20 mouse cellular contexts compared by ENCODE assay signal in the genomic region with DNA sequence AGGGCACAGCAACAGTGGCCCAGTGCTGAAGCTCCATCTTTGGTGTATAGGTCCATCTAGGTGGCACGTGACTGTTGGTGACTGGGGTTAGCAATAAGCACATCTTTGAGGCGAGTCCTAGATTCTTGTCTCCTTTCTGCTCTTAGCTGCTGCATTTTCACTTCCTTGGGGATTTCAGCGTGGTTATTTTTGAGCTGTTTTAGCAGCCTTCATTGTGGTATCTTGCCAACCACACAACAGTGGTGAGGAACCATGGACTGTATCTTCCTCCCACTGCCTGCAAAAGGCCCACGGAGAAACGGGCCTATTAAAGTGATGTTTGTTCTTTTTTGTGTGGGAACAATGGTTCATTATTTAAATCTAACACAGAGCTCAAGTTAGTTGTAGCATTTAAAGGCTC.
A peak's percentile ranks its signal among the peaks of the same experiment; 100 is the strongest.
DNase-seq lines count a peak whose midpoint lies in the region; ATAC-seq and TF ChIP-seq lines count a peak whose summit lies in the region.
"Had no signal": no experiment of that assay in that cellular context is flagged by ENCODE, and none has a peak within 500 bp of the region (broad histone marks: within the 10 kb centered on the region; RNA-seq: fewer than 3 reads in every experiment).

No protein-coding gene starts in this region.

- DNase-seq in layer of hippocampus, adult 2 months (ENCODE audit: low spot score in 2 of 2), result no peak
- DNase-seq in layer of hippocampus, postnatal 10 days (ENCODE audit: low spot score in 2 of 2), result no peak
- peak; percentile 72 for DNase-seq in brain, adult 2 months (ENCODE audit: low read depth, low spot score)
- DNase-seq in urinary bladder, postnatal 4 days (ENCODE audit: low spot score in 2 of 2), result no peak
- DNase-seq in urinary bladder, postnatal 36 days (ENCODE audit: low spot score in 2 of 2), result no peak
- DNase-seq: adrenal gland, postnatal 14 days; cerebellum, adult 9-10 months; kidney, adult 11 months; kidney, postnatal 4 days; lung, postnatal 4 days; right cerebral cortex, postnatal 14 days; spleen, adult 18-20 months had no signal

- peaks cover 42% of the 10 kb centered on the region for H3K4me1 ChIP-seq in forebrain, embryonic 15.5 days
- peaks cover 33% of the 10 kb centered on the region for H3K4me1 ChIP-seq in forebrain, embryonic 13.5 days
- H3K4me1 ChIP-seq in megakaryocyte, embryonic 14.5 days, result peaks cover 68% of the 10 kb centered on the region
- H3K4me1 ChIP-seq: limb, embryonic 15.5 days; liver, embryonic 15.5 days; lung, embryonic 15.5 days had no signal

- no peak overlapping the region for H3K9ac ChIP-seq in forebrain, embryonic 15.5 days (replicated peaks)
- no peak overlapping the region for H3K9ac ChIP-seq in forebrain, embryonic 13.5 days
- H3K9ac ChIP-seq: limb, embryonic 15.5 days; liver, embryonic 15.5 days; lung, embryonic 15.5 days; midbrain, embryonic 12.5 days; neural tube, embryonic 15.5 days had no signal

- H3K4me3 ChIP-seq in forebrain, embryonic 15.5 days, result no peak overlapping the region
- H3K4me3 ChIP-seq in forebrain, embryonic 13.5 days, result no peak overlapping the region
- no peak overlapping the region for H3K4me3 ChIP-seq in layer of hippocampus, adult 2 months
- H3K4me3 ChIP-seq in megakaryocyte, embryonic 14.5 days (replicated peaks), result peak overlapping the region; percentile 64
- H3K4me3 ChIP-seq: limb, embryonic 15.5 days; liver, embryonic 15.5 days; lung, embryonic 15.5 days; midbrain, embryonic 12.5 days; neural tube, embryonic 15.5 days had no signal

- no peak for ATAC-seq in forebrain, embryonic 15.5 days (replicated peaks)
- no peak for ATAC-seq in forebrain, embryonic 13.5 days

- no peaks in the 10 kb centered on the region for H3K9me3 ChIP-seq in forebrain, embryonic 15.5 days
- no peaks in the 10 kb centered on the region for H3K9me3 ChIP-seq in forebrain, embryonic 13.5 days (replicated peaks)
- H3K9me3 ChIP-seq in megakaryocyte, embryonic 14.5 days, result no peaks in the 10 kb centered on the region
- H3K9me3 ChIP-seq: limb, embryonic 15.5 days; liver, embryonic 15.5 days; lung, embryonic 15.5 days; midbrain, embryonic 12.5 days; neural tube, embryonic 15.5 days had no signal

- no peak for TF ChIP-seq CTCF in layer of hippocampus, adult 2 months (conservative IDR thresholded peaks at IDR 0.05)

- H3K4me2 ChIP-seq in forebrain, embryonic 15.5 days (replicated peaks), result no peak overlapping the region
- no peak overlapping the region for H3K4me2 ChIP-seq in forebrain, embryonic 13.5 days
- H3K4me2 ChIP-seq: limb, embryonic 15.5 days; liver, embryonic 15.5 days; lung, embryonic 15.5 days; midbrain, embryonic 12.5 days; neural tube, embryonic 15.5 days had no signal

- no peaks in the 10 kb centered on the region for H3K36me3 ChIP-seq in forebrain, embryonic 15.5 days
- H3K36me3 ChIP-seq in forebrain, embryonic 13.5 days (ENCODE audit: poor library complexity, severe bottlenecking), result peaks cover 5% of the 10 kb centered on the region; the same call in 1 of the 2 replicates
- H3K36me3 ChIP-seq in megakaryocyte, embryonic 14.5 days (replicated peaks; ENCODE audit: low read length), result no peaks in the 10 kb centered on the region
- H3K36me3 ChIP-seq: liver, embryonic 15.5 days; neural tube, embryonic 15.5 days had no signal

- H3K27me3 ChIP-seq in forebrain, embryonic 15.5 days, result no peaks in the 10 kb centered on the region
- H3K27me3 ChIP-seq in forebrain, embryonic 13.5 days, result no peaks in the 10 kb centered on the region
- H3K27me3 ChIP-seq in megakaryocyte, embryonic 14.5 days (replicated peaks), result peaks cover 5% of the 10 kb centered on the region
- H3K27me3 ChIP-seq: limb, embryonic 15.5 days; liver, embryonic 15.5 days; lung, embryonic 15.5 days; midbrain, embryonic 12.5 days; neural tube, embryonic 15.5 days had no signal

- H3K27ac ChIP-seq in forebrain, embryonic 15.5 days (replicated peaks), result 0 out of 2 replicates have a peak overlapping the region, but pooled peaks have one; percentile 29
- H3K27ac ChIP-seq in forebrain, embryonic 13.5 days, result no peak overlapping the region
- H3K27ac ChIP-seq in layer of hippocampus, adult 2 months, result peak overlapping the region; percentile 49; the same call in 1 of the 2 replicates
- H3K27ac ChIP-seq: limb, embryonic 15.5 days; liver, embryonic 15.5 days; lung, embryonic 15.5 days; midbrain, embryonic 12.5 days; neural tube, embryonic 15.5 days had no signal

- 57% methylated on average over 5 of the region's 5 CpGs for WGBS in forebrain, embryonic 15.5 days
- 60% methylated on average over 5 of the region's 5 CpGs for WGBS in forebrain, embryonic 13.5 days
